Mouse (Mus musculus): Measurements from ENCODE around the gene Mrps6.
"Not testable (repeated sequence)": the region's sequence is repeated elsewhere in the genome, so short reads cannot be mapped to it uniquely, and the experiment has no call there.

Mrps6 gene

GRCm38 (mm10) chr16:92064801-92065200 lies 6.7 kb downstream of the Mrps6 start:
- no peak for DNase-seq

GRCm38 (mm10) chr16:92070338-92070737 lies 12.3 kb downstream of the Mrps6 start:
- DNase-seq = no peak

GRCm38 (mm10) chr16:92076797-92077196 lies 18.7 kb downstream of the Mrps6 start:
- DNase-seq = no peak

- DNase-seq = no peak
Measured at GRCm38 (mm10) chr16:92083771-92084453, 25.8 kb downstream of the Mrps6 start.

- no peak for DNase-seq
Measured at GRCm38 (mm10) chr16:92089225-92089624, 31.2 kb downstream of the Mrps6 start.

- no peak for DNase-seq
Measured at GRCm38 (mm10) chr16:92091876-92092275, 33.8 kb downstream of the Mrps6 start.

GRCm38 (mm10) chr16:92098351-92099051 lies 40.4 kb downstream of the Mrps6 start:
- DNase-seq = peak; percentile 26

- no peak for DNase-seq
Measured at GRCm38 (mm10) chr16:92099598-92099997, 41.5 kb downstream of the Mrps6 start.

- DNase-seq = no peak
Measured at GRCm38 (mm10) chr16:92100111-92100510, 42.0 kb downstream of the Mrps6 start.

- peak; percentile 21 for DNase-seq
Measured at GRCm38 (mm10) chr16:92102115-92102514, 44.0 kb downstream of the Mrps6 start.

- DNase-seq = not testable (repeated sequence)
Measured at GRCm38 (mm10) chr16:92102931-92103330, 44.9 kb downstream of the Mrps6 start.

GRCm38 (mm10) chr16:92103572-92104331 lies 45.7 kb downstream of the Mrps6 start:
- DNase-seq = peak; percentile 42

GRCm38 (mm10) chr16:92104332-92104590 lies 46.2 kb downstream of the Mrps6 start:
- no peak for DNase-seq

GRCm38 (mm10) chr16:92104951-92105350 lies 46.9 kb downstream of the Mrps6 start:
- no peak for DNase-seq

GRCm38 (mm10) chr16:92105631-92106030 lies 47.6 kb downstream of the Mrps6 start:
- no peak for DNase-seq

- DNase-seq = no peak
Measured at GRCm38 (mm10) chr16:92107346-92107745, 49.3 kb downstream of the Mrps6 start.

- no peak for DNase-seq
Measured at GRCm38 (mm10) chr16:92114706-92115241, 56.7 kb downstream of the Mrps6 start.

GRCm38 (mm10) chr16:92115611-92116421 lies 57.7 kb downstream of the Mrps6 start:
- DNase-seq = peak; percentile 65

- no peak for DNase-seq
Measured at GRCm38 (mm10) chr16:92117337-92118209, 59.5 kb downstream of the Mrps6 start.

GRCm38 (mm10) chr16:92119013-92119515 lies 61.0 kb downstream of the Mrps6 start:
- no peak for DNase-seq

GRCm38 (mm10) chr16:92120899-92121531 lies 62.9 kb downstream of the Mrps6 start:
- DNase-seq = no peak

Data from embryo, embryonic 11 days (tissue).